Mouse (Mus musculus) liver, embryonic 14 days (tissue): ENCODE data around the gene Hba-a1. TPM values are rescaled to one million over a fixed set of nuclear protein-coding genes. Genes with fewer than 3 reads are reported as not detected.

Source experiments
- polyA plus RNA-seq: library from polyadenylated mRNA; depleted of rRNA; stranded (reverse); fragments of >200 nt; gene quantifications from 2 replicates; pipeline ENCODE4 v1.2.3, GENCODE M21; 2012; rRNA removed

Gene Hba-a1
- 47,918 and 57,682 TPM in 2 replicates for polyA plus RNA-seq

DNA sequence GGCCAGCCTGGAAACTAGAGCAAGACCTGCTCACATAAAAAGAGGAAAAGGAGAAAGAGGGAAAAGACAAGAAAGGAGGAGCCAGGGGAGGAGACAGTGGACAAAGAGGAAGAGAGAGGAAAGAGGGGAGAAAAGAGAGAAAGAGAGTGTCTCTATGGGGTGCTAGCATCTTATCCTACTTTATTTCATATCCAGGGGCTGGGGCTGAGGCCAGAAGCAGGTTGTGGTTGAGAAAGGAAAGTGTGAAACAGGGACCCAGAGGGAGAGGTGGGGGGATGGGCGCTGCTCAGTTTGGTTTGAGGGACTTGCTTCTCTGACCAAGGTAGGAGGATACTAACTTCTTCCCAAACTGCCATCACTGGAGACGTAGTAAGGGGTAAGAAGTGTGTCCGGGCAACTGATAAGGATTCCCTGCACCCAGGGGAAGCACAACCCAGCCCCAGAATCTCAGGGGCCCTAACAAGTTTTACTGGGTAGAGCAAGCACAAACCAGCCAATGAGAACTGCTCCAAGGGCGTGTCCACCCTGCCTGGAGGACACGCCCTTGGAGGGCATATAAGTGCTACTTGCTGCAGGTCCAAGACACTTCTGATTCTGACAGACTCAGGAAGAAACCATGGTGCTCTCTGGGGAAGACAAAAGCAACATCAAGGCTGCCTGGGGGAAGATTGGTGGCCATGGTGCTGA lies at the start of gene Hba-a1:
Hba-a1 (plus strand) TSS at position 421 of the 687 bp plus-strand sequence.

DNA sequence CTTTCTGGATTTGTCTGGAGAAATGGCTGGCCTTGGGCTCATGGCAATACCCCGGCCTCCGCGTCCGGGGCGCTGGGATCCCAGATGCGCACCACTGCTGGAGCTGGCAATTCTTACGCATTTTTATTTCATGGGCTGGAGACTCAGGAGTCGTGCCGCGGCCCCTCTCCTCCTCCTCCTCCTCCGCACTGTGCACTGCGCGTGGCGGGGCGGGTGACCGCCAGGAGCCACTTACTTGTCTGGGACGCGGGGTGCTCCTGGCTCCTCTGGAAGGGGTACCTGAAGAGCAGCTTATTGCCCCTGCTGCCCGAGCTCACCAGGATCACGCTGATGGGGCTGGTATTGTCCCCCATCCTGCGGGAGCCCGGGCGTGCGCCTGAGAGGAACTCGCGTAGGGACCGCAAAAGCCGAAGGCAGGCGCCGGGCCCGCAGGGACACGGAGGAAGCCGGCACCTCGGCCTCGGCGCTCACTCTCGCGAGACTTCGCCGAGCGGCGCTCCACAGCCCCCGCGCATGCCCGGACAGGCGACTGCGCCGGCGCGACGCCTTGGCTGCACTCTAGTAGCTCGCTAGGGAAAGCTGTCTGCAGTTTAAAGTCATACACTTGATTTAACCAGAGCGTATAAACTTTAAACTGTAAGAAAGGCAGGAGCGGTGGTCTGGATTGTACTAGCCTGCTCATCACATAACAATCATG lies 16.0 kb upstream of the Hba-a1 start, which contains the start of gene Nprl3:
Nprl3 (minus strand) TSS at position 520 of the 697 bp plus-strand sequence.

DNA sequence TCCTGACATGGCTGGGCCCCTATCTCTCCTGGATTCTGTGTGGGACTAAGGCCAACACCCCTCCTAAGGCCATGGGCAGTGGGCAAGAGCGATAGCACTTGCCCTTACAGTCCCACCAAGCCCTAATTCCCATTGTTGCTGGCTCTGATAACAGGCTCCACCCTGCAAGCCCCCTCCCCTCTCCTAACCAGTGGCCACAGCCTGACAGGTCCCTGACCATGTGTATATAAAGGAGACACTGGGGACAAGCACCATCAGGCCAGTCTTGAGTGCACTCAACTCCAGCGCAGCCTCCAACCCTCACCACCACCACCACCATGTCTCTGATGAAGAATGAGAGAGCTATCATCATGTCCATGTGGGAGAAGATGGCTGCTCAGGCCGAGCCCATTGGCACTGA lies 7.0 kb upstream of the Hba-a1 start, which contains the start of gene Hba-x:
Hba-x (plus strand) TSS at position 54 of the 400 bp plus-strand sequence.

DNA sequence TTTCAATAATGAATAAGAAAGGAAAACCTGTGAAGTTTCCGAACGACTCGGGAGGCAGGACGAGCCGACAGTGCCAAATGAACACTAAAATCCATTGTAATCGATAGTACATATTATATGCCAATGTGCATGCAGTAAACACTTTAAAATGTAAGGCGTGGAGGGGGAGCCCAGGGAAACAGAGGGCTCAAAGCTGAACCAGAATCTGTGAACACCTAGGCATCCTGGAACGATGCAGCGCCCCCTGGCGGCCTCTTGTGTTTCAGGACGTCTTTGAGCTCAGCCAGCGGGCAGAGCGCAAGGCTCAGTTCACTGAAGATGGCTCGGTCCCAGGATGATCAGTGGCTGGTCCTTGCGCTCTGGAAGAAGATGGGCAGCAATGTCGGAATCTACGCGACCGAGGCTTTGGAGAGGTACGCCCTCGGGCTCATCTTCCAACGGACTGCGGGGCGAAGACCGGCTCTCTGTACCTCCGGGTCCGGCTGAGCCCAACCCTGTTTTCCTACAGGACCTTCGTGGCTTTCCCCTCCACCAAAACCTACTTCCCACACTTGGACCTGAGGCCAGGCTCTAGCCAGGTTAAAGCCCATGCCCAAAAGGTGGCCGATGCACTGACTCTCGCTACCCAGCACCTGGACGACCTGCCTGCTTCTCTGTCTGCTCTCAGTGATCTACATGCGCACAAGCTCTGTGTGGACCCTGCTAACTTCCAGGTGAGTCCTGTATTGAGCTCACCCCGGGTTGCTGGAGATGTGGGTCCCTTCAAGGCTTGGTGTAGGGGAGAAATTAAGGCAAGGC lies 3.6 kb downstream of the Hba-a1 start, which contains the start of gene Hbq1b:
Hbq1b (plus strand) TSS at position 271 of the 798 bp plus-strand sequence.

DNA sequence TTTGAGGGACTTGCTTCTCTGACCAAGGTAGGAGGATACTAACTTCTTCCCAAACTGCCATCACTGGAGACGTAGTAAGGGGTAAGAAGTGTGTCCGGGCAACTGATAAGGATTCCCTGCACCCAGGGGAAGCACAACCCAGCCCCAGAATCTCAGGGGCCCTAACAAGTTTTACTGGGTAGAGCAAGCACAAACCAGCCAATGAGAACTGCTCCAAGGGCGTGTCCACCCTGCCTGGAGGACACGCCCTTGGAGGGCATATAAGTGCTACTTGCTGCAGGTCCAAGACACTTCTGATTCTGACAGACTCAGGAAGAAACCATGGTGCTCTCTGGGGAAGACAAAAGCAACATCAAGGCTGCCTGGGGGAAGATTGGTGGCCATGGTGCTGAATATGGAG lies 12.9 kb downstream of the Hba-a1 start, which contains the start of gene Hba-a2:
Hba-a2 (plus strand) TSS at position 287 of the 400 bp plus-strand sequence.

DNA sequence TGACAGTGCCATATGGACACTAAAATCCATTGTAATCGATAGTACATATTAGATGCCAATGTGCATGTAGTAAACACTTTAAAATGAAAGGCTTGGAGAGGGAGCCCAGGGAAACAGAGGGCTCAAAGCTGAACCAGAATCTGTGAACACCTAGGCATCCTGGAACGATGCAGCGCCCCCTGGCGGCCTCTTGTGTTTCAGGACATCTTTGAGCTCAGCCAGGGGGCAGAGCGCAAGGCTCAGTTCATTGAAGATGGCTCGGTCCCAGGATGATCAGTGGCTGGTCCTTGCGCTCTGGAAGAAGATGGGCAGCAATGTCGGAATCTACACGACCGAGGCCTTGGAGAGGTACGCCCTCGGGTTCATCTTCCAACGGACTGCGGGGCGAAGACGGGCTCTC lies 16.6 kb downstream of the Hba-a1 start, which contains the start of gene Hbq1a:
Hbq1a (plus strand) TSS at position 205 of the 400 bp plus-strand sequence.

Other genes starting within 250 kb of the Hba-a1 start
- gene Il9r, start 83.2 kb upstream of the Hba-a1 start, polyA plus RNA-seq, result 0.07 TPM in 2 replicates
- gene Snrnp25, start 78.1 kb upstream of the Hba-a1 start, polyA plus RNA-seq, result 69.5 and 70.6 TPM in 2 replicates
- 4.9 and 6.0 TPM in 2 replicates for gene Rhbdf1, start 61.2 kb upstream of the Hba-a1 start, polyA plus RNA-seq
- gene Mpg, start 57.0 kb upstream of the Hba-a1 start, polyA plus RNA-seq, result 8.8 and 9.9 TPM in 2 replicates
- gene Nprl3, start 15.8 kb upstream of the Hba-a1 start, polyA plus RNA-seq, result 30.9 and 36.6 TPM in 2 replicates
- gene Hba-x, start 7.1 kb upstream of the Hba-a1 start, polyA plus RNA-seq, result 28.8 and 33.0 TPM in 2 replicates
- 97.8 and 108 TPM in 2 replicates for gene Hbq1b, start 3.5 kb downstream of the Hba-a1 start, polyA plus RNA-seq
- 198,092 and 218,491 TPM in 2 replicates for gene Hba-a2, start 13.0 kb downstream of the Hba-a1 start, polyA plus RNA-seq
- 5.4 and 6.6 TPM in 2 replicates for gene Hbq1a, start 16.6 kb downstream of the Hba-a1 start, polyA plus RNA-seq
- gene Sh3pxd2b, start 64.3 kb downstream of the Hba-a1 start, polyA plus RNA-seq, result 0.84 and 0.88 TPM in 2 replicates
- gene Ubtd2, start 171.9 kb downstream of the Hba-a1 start, polyA plus RNA-seq, result 3.0 and 3.1 TPM in 2 replicates
- 0.20 and 0.32 TPM in 2 replicates for gene Efcab9, start 248.6 kb downstream of the Hba-a1 start, polyA plus RNA-seq
- gene Stk10, start 249.8 kb downstream of the Hba-a1 start, polyA plus RNA-seq, result 5.0 and 5.4 TPM in 2 replicates